Mouse (Mus musculus) bone marrow macrophage, adult 2 months (primary cell): ENCODE results near the gene 4930578G10Rik.

Experiments used
- CTCF ChIP-seq: IDR thresholded peaks from 2 replicates; pipeline ENCODE4 v1.5.1; 2012; ENCODE audit warnings: low read depth, mild to moderate bottlenecking, low read length, moderate library complexity
- POLR2A ChIP-seq: IDR thresholded peaks from 2 replicates; pipeline ENCODE4 v1.6.1; 2012; ENCODE audit warnings: mild to moderate bottlenecking, low read depth, low read length, borderline replicate concordance

GRCm38 (mm10) chr4:42879829-42880676 is 144.7 kb downstream of the 4930578G10Rik start:
- TF ChIP-seq CTCF (no peak), POLR2A (no peak)
